8 mouse cellular contexts compared by ENCODE assay signal in genomic region chr4:89295441-89296220, GRCm38 (mm10). TPM values are rescaled to one million over a fixed set of nuclear protein-coding genes. Genes with fewer than 3 reads are reported as not detected.
DNase-seq lines count a peak whose midpoint lies in the region; ATAC-seq and TF ChIP-seq lines count a peak whose summit lies in the region.

No protein-coding gene starts in this region.

- H3K9me3 ChIP-seq in heart, embryonic 14.5 days (ENCODE audit: control insufficient read depth, low read length) = no peaks in the 10 kb centered on the region
- H3K9me3 ChIP-seq in MEL (replicated peaks; ENCODE audit: insufficient read depth, low read length) = no peaks in the 10 kb centered on the region
- no peaks in the 10 kb centered on the region for H3K9me3 ChIP-seq in forebrain, embryonic 15.5 days
- H3K9me3 ChIP-seq in liver, embryonic 16.5 days (replicated peaks; ENCODE audit: control insufficient read depth, low read length) = no peaks in the 10 kb centered on the region

- no peak for TF ChIP-seq CTCF in MEL (IDR thresholded peaks at IDR 0.05 in 2 of 3, conservative IDR thresholded peaks at IDR 0.05 in 1 of 3; ENCODE audit: control insufficient read depth in 1 of 3, insufficient read depth in 1 of 3, low read depth in 2 of 3, low read length in 3 of 3, poor library complexity in 1 of 3, severe bottlenecking in 1 of 3)

- no peak for TF ChIP-seq EP300 in MEL (IDR thresholded peaks at IDR 0.05; ENCODE audit: low read depth in 1 of 2, low read length in 2 of 2)

- H3K9ac ChIP-seq in heart, embryonic 14.5 days (ENCODE audit: low read length) = peak overlapping the region; percentile 64
- H3K9ac ChIP-seq in MEL (ENCODE audit: control insufficient read depth, low read depth, low read length, poor library complexity, severe bottlenecking) = peak overlapping the region; percentile 92
- peak overlapping the region; percentile 32 for H3K9ac ChIP-seq in forebrain, embryonic 15.5 days (replicated peaks)
- no peak overlapping the region for H3K9ac ChIP-seq in liver, embryonic 16.5 days (ENCODE audit: low read depth, low read length)

- H3K27ac ChIP-seq in heart, embryonic 14.5 days (replicated peaks in 1 of 2; ENCODE audit: control insufficient read depth in 1 of 2, insufficient read depth in 1 of 2, low read depth in 2 of 2, low read length in 2 of 2) = no peak overlapping the region
- peak overlapping the region; percentile 74 for H3K27ac ChIP-seq in MEL (ENCODE audit: control insufficient read depth, low read depth, low read length)
- H3K27ac ChIP-seq in forebrain, embryonic 15.5 days (replicated peaks) = no peak overlapping the region
- H3K27ac ChIP-seq in liver, embryonic 16.5 days (ENCODE audit: low read length) = no peak overlapping the region

- no peak for TF ChIP-seq RAD21 in MEL (IDR thresholded peaks at IDR 0.05; ENCODE audit: low read depth, low read length)

- 5% methylated on average over 31 of the region's 31 CpGs for WGBS in heart, embryonic 14.5 days
- 2% methylated on average over 31 of the region's 31 CpGs for whole genome bisulfite sequencing in forebrain, embryonic 15.5 days
- 3% methylated on average over 31 of the region's 31 CpGs for WGBS in liver, embryonic 16.5 days (ENCODE audit: insufficient replicate concordance)

- H3K4me3 ChIP-seq in heart, embryonic 14.5 days (ENCODE audit: control insufficient read depth in 1 of 2, insufficient read depth in 1 of 2, low read depth in 1 of 2, low read length in 2 of 2) = peak overlapping the region; percentile 64
- H3K4me3 ChIP-seq in MEL (ENCODE audit: control insufficient read depth in 1 of 2, insufficient read depth in 1 of 2, low read depth in 2 of 2, low read length in 2 of 2) = peak overlapping the region; percentile 89 to 90
- H3K4me3 ChIP-seq in forebrain, embryonic 15.5 days = peak overlapping the region; percentile 64
- H3K4me3 ChIP-seq in liver, embryonic 16.5 days (ENCODE audit: low read depth, low read length) = peak overlapping the region; percentile 65

- no peaks in the 10 kb centered on the region for H3K36me3 ChIP-seq in heart, embryonic 14.5 days (ENCODE audit: control insufficient read depth, insufficient read depth, low read length)
- peaks cover 20 to 47% of the 10 kb centered on the region in 2 experiments for H3K36me3 ChIP-seq in MEL (ENCODE audit: control insufficient read depth in 1 of 2, insufficient read depth in 2 of 2, low read length in 2 of 2)
- H3K36me3 ChIP-seq in forebrain, embryonic 15.5 days = no peaks in the 10 kb centered on the region
- H3K36me3 ChIP-seq in liver, embryonic 16.5 days (ENCODE audit: control insufficient read depth, insufficient read depth) = no peaks in the 10 kb centered on the region

- peaks cover 56% of the 10 kb centered on the region for H3K79me2 ChIP-seq in MEL (ENCODE audit: control insufficient read depth, insufficient read depth, low read length, poor library complexity)

- ATAC-seq in heart, embryonic 14.5 days (ENCODE audit: insufficient number of reproducible peaks, insufficient read depth, low FRiP score, low read depth) = peak; percentile 41; the same call in 1 of the 2 replicates
- ATAC-seq in forebrain, embryonic 15.5 days (replicated peaks) = peak; percentile 53
- 0 out of 2 replicates have a peak, but pooled peaks have one; percentile 7 for ATAC-seq in liver, embryonic 16.5 days (ENCODE audit: low read depth)

- H3K4me1 ChIP-seq in heart, embryonic 14.5 days (ENCODE audit: control insufficient read depth in 2 of 2, insufficient read depth in 2 of 2, low read length in 2 of 2) = peaks cover 0 to 5% of the 10 kb centered on the region in 2 experiments; a peak in 2 of 4 replicates
- peaks cover 9 to 13% of the 10 kb centered on the region in 2 experiments for H3K4me1 ChIP-seq in MEL (ENCODE audit: control insufficient read depth in 1 of 2, insufficient read depth in 2 of 2, low read length in 2 of 2)
- H3K4me1 ChIP-seq in forebrain, embryonic 15.5 days = peaks cover 18% of the 10 kb centered on the region
- H3K4me1 ChIP-seq in liver, embryonic 16.5 days (ENCODE audit: control insufficient read depth, low read depth, low read length) = no peaks in the 10 kb centered on the region; the same call in 1 of the 2 replicates

- peaks cover 88% of the 10 kb centered on the region for H3K27me3 ChIP-seq in heart, embryonic 14.5 days (ENCODE audit: control insufficient read depth, insufficient read depth, low read length)
- no peaks in the 10 kb centered on the region for H3K27me3 ChIP-seq in MEL (ENCODE audit: control insufficient read depth in 1 of 2, insufficient read depth in 2 of 2, low read length in 2 of 2)
- peaks cover 91% of the 10 kb centered on the region for H3K27me3 ChIP-seq in forebrain, embryonic 15.5 days
- peaks cover 75% of the 10 kb centered on the region for H3K27me3 ChIP-seq in liver, embryonic 16.5 days (ENCODE audit: control insufficient read depth, insufficient read depth, low read depth, low read length)

- TF ChIP-seq POLR2A in MEL (IDR thresholded peaks at IDR 0.05; ENCODE audit: control insufficient read depth in 1 of 2, insufficient read depth in 1 of 2, low read depth in 1 of 2, low read length in 2 of 2, poor library complexity in 1 of 2) = no peak

- H3K4me2 ChIP-seq in heart, embryonic 14.5 days (ENCODE audit: low read length) = peak overlapping the region; percentile 99
- peak overlapping the region; percentile 94 for H3K4me2 ChIP-seq in forebrain, embryonic 15.5 days (replicated peaks)
- H3K4me2 ChIP-seq in liver, embryonic 16.5 days (ENCODE audit: low read depth, low read length) = peak overlapping the region; percentile 76

- DNase-seq in heart, adult 9 months (ENCODE audit: low spot score in 2 of 2) = no peak
- peak; percentile 78 for DNase-seq in MEL (ENCODE audit: low read depth, low spot score)
- peak; percentile 56 for DNase-seq in yolk sac, embryonic 10.5 days (ENCODE audit: low spot score)
- no peak for DNase-seq in adrenal gland, adult (ENCODE audit: inconsistent age in 2 of 2, low spot score in 1 of 2)
- DNase-seq in cerebellum, adult 18-20 months = no peak

TF ChIP-seq in MEL, 35 proteins besides CTCF, POLR2A, EP300 and RAD21:
- TF ChIP-seq ZMIZ1 (IDR thresholded peaks at IDR 0.05; ENCODE audit: low read depth, low read length) (0 out of 2 replicates have a peak, but pooled peaks have one; percentile 11), E2F4 (IDR thresholded peaks at IDR 0.05; ENCODE audit: borderline replicate concordance, low read depth, low read length) (no peak), MAZ (IDR thresholded peaks at IDR 0.05; ENCODE audit: low read depth, low read length) (no peak), JUND (IDR thresholded peaks at IDR 0.05; ENCODE audit: low read depth, low read length) (no peak), BHLHE40 (IDR thresholded peaks at IDR 0.05; ENCODE audit: borderline replicate concordance, low read depth, low read length) (no peak), UBTF (IDR thresholded peaks at IDR 0.05; ENCODE audit: borderline replicate concordance, insufficient read depth, low read depth, low read length) (0 out of 2 replicates have a peak, but pooled peaks have one; percentile 38), CHD1 (IDR thresholded peaks at IDR 0.05; ENCODE audit: low read depth, low read length) (no peak; the same call in 1 of the 2 replicates), RCOR1 (IDR thresholded peaks at IDR 0.05; ENCODE audit: low read depth, low read length) (no peak), SMC3 (IDR thresholded peaks at IDR 0.05; ENCODE audit: low read depth, low read length) (0 out of 2 replicates have a peak, but pooled peaks have one; percentile 11), CHD2 (IDR thresholded peaks at IDR 0.05; ENCODE audit: low read length) (no peak), ZKSCAN1 (IDR thresholded peaks at IDR 0.05; ENCODE audit: low read depth, low read length) (no peak), SIN3A (IDR thresholded peaks at IDR 0.05; ENCODE audit: low read length) (peak; percentile 18), USF1 (IDR thresholded peaks at IDR 0.05; ENCODE audit: low read depth, low read length) (no peak), ZNF384 (IDR thresholded peaks at IDR 0.05; ENCODE audit: low read depth, low read length) (no peak), NELFE (IDR thresholded peaks at IDR 0.05; ENCODE audit: low read depth, low read length) (no peak), ETS1 (IDR thresholded peaks at IDR 0.05; ENCODE audit: low read depth, low read length) (no peak)

RNA-seq across cellular contexts. Expression of gene Cdkn2a, which starts 1.2 kb away (rescaled TPM):
- polyA plus RNA-seq in heart, embryonic 14.5 days (2014; fragmentation: Nextera tagmentation; extraction: Ambion mirVana) = not detected in 2 replicates
- 163 and 196 TPM in 2 replicates for total RNA-seq in MEL (2012; rRNA removed)
- polyA plus RNA-seq in MEL (2012; ENCODE audit: insufficient read depth in 1 of 2, insufficient read length in 2 of 2, low read depth in 1 of 2, low replicate concordance in 2 of 2, missing spikeins in 1 of 2) = 100 to 1,000 TPM in 1 of 2 experiments, not detected in 1; 355 TPM
- polyA plus RNA-seq in forebrain, embryonic 15.5 days (2015; fragmentation: Nextera tagmentation; extraction: Ambion mirVana) = not detected in 2 replicates
- not detected in 2 replicates for polyA plus RNA-seq in liver, embryonic 16.5 days (2015; fragmentation: Nextera tagmentation; extraction: Ambion mirVana)

RNA-seq across cellular contexts. Expression of gene Cdkn2b, which starts 15.2 kb away (rescaled TPM):
- 1.2 and 1.3 TPM in 2 replicates for polyA plus RNA-seq in heart, embryonic 14.5 days (2014; fragmentation: Nextera tagmentation; extraction: Ambion mirVana)
- total RNA-seq in MEL (2012; rRNA removed) = 2.5 and 3.2 TPM in 2 replicates
- 1 to 10 TPM in 1 of 2 experiments, not detected in 1; 1.9 TPM for polyA plus RNA-seq in MEL (2012; ENCODE audit: insufficient read depth in 1 of 2, insufficient read length in 2 of 2, low read depth in 1 of 2, low replicate concordance in 2 of 2, missing spikeins in 1 of 2)
- 0.76 and 0.83 TPM in 2 replicates for polyA plus RNA-seq in forebrain, embryonic 15.5 days (2015; fragmentation: Nextera tagmentation; extraction: Ambion mirVana)
- polyA plus RNA-seq in liver, embryonic 16.5 days (2015; fragmentation: Nextera tagmentation; extraction: Ambion mirVana) = 0.15 TPM in 1 of 2 replicates, not detected in the other

Comparison
In these comparisons a context has a peak if more than half of its experiments do, and no peak if none do; other contexts are left out.
1. DNase-seq: peak in MEL (single experiment) and yolk sac, embryonic 10.5 days (single experiment); none in heart, adult 9 months (0 of 2), adrenal gland, adult (0 of 2) and cerebellum, adult 18-20 months (0 of 2).
2. Peak in every context shown above with its lines, with median percentiles within 50 percentile points of each other: ATAC-seq, H3K4me2 ChIP-seq and H3K4me3 ChIP-seq.